Mouse (Mus musculus) kidney, embryonic 15.5 days (tissue): ENCODE measurements at regions not wholly inside any gene's neighbourhood (a gene's known extent, or its start where the extent isn't known, plus 50 kb on each side); places are given as distances from the start of the nearest gene placed in this dataset.

ENCODE experiments used
- ATAC-seq: fragments of 200-750 bp; cut with Nextera tagmentation; replicated peaks from 2 replicates; pipeline ENCODE4 v1.8.0; 2017; ENCODE audit warnings: moderate TSS enrichment; ENCODE audit not compliant: low FRiP score
- H3K27ac ChIP-seq: fragments of 300-500 bp; sonication (generic); 2 replicates; pipeline ENCODE4 v1.5.1; 2015; ENCODE audit warnings: mild to moderate bottlenecking, inconsistent platforms
- H3K27me3 ChIP-seq: fragments of 300-500 bp; sonication (generic); 2 replicates; pipeline ENCODE4 v1.6.1; 2015; ENCODE audit warnings: inconsistent platforms
- H3K36me3 ChIP-seq: fragments of 300-500 bp; sonication (generic); 2 replicates; pipeline ENCODE4 v1.6.1; 2015; ENCODE audit warnings: inconsistent platforms
- H3K4me1 ChIP-seq: fragments of 300-500 bp; sonication (generic); 2 replicates; pipeline ENCODE4 v1.6.1; 2015; ENCODE audit warnings: inconsistent platforms
- H3K4me2 ChIP-seq: fragments of 300-500 bp; sonication (generic); 2 replicates; pipeline ENCODE4 v1.6.1; 2015; ENCODE audit warnings: moderate library complexity, mild to moderate bottlenecking, inconsistent platforms
- H3K4me3 ChIP-seq: fragments of 300-500 bp; sonication (generic); replicated peaks from 2 replicates; pipeline ENCODE4 v1.5.1; 2015; ENCODE audit warnings: mild to moderate bottlenecking, inconsistent platforms
- H3K9ac ChIP-seq: fragments of 300-500 bp; sonication (generic); 2 replicates; pipeline ENCODE4 v1.6.1; 2015; ENCODE audit warnings: mild to moderate bottlenecking, inconsistent platforms
- H3K9me3 ChIP-seq: fragments of 300-500 bp; sonication (generic); replicated peaks from 2 replicates; pipeline ENCODE4 v1.6.1; 2016; ENCODE audit warnings: inconsistent platforms
- WGBS: fragments of 180-500 bp; shearing (Covaris S2); methylation state at CpG from one replicate; pipeline ENCODE4 v1.1.7; 2015; ENCODE audit warnings: mixed read lengths; 5-methylcytosine and 5-hydroxymethylcytosine counted together

GRCm38 (mm10) chr16:28018311-28018710 lies 629.6 kb downstream of the Ccdc50 start:
- no peak overlapping the region for H3K4me3 ChIP-seq
- no peaks in the 10 kb centered on the region for H3K4me1 ChIP-seq
- no peak overlapping the region for H3K27ac ChIP-seq
- no peak for ATAC-seq
- H3K36me3 ChIP-seq: no peaks in the 10 kb centered on the region
- H3K27me3 ChIP-seq: no peaks in the 10 kb centered on the region
- no peak overlapping the region for H3K4me2 ChIP-seq
- no peak overlapping the region for H3K9ac ChIP-seq
- H3K9me3 ChIP-seq: no peaks in the 10 kb centered on the region

DNA sequence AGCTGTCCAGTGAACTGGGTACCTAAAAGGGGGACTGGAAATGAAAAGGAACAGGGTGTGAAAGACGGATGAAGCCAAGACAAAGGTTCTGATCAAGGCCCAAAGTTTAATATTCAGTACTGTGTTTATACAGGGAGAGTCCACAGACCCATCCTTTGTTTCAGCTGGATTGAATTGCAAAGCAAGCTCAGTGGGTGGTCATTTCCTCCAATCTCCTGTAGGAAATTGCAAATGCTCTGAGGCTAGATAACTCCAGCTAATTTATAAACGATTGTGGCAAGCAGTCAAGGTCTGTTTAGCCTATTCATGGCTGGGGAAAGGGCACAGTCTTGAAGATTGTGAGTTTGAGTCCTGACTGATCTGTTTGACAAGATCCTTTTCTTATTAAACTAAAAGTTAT lies 650.3 kb downstream of the Ccdc50 start:
- Histone ChIP-seq H3K4me1 (no peaks in the 10 kb centered on the region), H3K9me3 (no peaks in the 10 kb centered on the region), H3K4me2 (no peak overlapping the region), H3K9ac (no peak overlapping the region), H3K27me3 (no peaks in the 10 kb centered on the region), H3K4me3 (no peak overlapping the region), H3K27ac (no peak overlapping the region), H3K36me3 (no peaks in the 10 kb centered on the region)
- 30% methylated on average over 2 of the region's 2 CpGs for WGBS
- ATAC-seq: no peak

- Histone ChIP-seq H3K9ac (no peak overlapping the region), H3K4me3 (no peak overlapping the region), H3K27me3 (no peaks in the 10 kb centered on the region), H3K9me3 (no peaks in the 10 kb centered on the region), H3K4me2 (no peak overlapping the region), H3K36me3 (no peaks in the 10 kb centered on the region), H3K4me1 (no peaks in the 10 kb centered on the region), H3K27ac (no peak overlapping the region)
- no peak for ATAC-seq
- 68% methylated on average over 2 of the region's 2 CpGs for WGBS
Measured at GRCm38 (mm10) chr16:28043046-28043445, 654.4 kb downstream of the Ccdc50 start.

DNA sequence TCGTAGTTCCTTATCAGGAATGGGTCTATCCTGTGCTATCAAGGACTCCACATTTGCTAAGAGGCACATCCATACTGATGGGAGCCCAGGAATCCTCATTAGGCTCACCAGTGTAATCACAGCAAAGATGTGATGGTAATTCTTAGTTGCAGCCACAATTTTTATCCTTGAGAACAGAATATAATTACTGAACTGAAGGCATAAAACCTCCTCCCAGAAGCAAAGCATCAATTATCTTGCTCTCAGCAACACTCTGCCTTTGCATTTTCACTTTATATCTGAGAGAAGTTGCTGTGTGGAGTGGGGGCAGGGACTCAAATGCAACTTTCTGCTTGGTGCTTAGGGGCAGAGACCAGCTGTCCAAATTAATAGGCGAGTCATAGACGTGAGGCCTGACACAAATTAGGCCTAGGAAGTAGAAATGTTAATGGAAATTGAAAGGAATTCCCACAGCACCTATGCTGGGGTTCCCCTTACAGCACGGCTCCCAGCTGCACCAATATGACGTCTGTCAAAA lies 676.2 kb downstream of the Ccdc50 start:
- Histone ChIP-seq H3K4me1 (no peaks in the 10 kb centered on the region), H3K9me3 (no peaks in the 10 kb centered on the region), H3K9ac (no peak overlapping the region), H3K36me3 (no peaks in the 10 kb centered on the region), H3K4me2 (no peak overlapping the region), H3K4me3 (no peak overlapping the region), H3K27ac (no peak overlapping the region), H3K27me3 (no peaks in the 10 kb centered on the region)
- 64% methylated on average over 5 of the region's 5 CpGs for WGBS
- no peak for ATAC-seq

DNA sequence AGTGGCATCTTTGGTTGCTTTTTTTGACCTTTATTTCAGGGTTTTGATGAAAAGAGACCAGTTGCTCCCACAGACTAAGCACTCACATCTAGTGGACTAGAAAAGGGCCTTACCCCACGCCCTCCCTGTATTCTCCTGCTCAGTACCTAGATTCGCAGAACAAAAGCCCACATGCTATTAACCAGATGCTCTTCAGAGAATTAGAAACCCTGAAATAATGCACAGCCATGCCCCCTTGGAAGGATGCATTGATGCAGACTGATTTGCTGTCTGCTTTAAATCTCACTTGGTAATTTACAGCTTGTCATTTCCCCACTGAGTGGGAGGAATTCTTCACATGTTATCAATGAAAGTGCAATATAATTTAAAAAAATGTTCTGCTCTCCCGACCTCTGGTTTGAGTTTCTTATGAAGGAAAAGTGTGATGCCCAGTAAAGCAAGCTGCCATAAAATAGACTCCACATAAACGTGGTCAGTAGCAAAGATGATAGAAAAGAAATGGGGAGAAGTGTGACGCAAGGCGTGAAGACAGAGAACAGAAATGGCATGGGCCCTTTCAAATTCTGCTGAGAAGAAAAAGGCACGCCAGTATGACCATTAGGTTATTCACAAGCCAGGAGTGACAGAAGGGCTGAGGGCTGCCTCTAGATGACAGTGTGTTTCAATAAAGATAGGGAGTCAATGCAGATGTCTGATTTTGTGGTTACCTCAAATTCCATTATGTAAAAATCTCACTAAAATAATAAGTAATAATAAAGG lies 669.8 kb downstream of the Fgf12 start:
- Histone ChIP-seq H3K9ac (no peak overlapping the region), H3K27ac (no peak overlapping the region), H3K27me3 (no peaks in the 10 kb centered on the region), H3K4me1 (no peaks in the 10 kb centered on the region), H3K4me3 (no peak overlapping the region), H3K9me3 (no peaks in the 10 kb centered on the region), H3K4me2 (no peak overlapping the region), H3K36me3 (no peaks in the 10 kb centered on the region)
- no peak for ATAC-seq
- WGBS: 66% methylated on average over 7 of the region's 7 CpGs

DNA sequence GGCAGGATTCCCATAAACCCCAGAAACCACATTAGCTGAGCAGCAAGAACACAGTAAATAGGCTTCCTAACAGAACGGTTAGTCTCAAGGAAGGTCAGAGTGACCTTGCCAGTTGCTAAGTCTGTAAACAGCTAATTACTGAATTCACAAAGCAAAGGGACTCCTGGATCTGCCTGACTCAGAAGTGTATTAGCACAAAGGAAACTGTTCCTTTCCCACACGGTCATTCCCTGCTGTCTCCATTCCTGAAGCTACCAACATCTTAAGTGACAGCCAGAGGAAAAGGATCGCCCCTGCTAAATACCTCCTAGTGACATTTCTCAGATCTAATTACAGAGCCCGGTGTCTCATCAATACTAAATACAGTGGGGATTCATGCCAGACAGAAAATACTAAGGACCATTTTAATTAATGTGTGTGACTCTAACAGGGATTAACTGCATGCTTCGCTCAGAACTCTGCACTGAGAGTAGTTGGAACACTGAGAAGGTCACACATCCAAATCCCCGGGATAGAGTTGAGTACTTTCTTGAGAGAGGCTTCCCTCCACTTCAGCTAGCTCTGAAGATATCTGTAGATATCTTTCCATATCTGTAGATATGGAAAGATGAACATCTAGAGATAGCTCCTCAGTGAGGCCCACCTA lies 663.3 kb downstream of the Fgf12 start:
- no peak for ATAC-seq
- no peak overlapping the region for H3K4me2 ChIP-seq
- 67% methylated on average over 6 of the region's 6 CpGs for WGBS

DNA sequence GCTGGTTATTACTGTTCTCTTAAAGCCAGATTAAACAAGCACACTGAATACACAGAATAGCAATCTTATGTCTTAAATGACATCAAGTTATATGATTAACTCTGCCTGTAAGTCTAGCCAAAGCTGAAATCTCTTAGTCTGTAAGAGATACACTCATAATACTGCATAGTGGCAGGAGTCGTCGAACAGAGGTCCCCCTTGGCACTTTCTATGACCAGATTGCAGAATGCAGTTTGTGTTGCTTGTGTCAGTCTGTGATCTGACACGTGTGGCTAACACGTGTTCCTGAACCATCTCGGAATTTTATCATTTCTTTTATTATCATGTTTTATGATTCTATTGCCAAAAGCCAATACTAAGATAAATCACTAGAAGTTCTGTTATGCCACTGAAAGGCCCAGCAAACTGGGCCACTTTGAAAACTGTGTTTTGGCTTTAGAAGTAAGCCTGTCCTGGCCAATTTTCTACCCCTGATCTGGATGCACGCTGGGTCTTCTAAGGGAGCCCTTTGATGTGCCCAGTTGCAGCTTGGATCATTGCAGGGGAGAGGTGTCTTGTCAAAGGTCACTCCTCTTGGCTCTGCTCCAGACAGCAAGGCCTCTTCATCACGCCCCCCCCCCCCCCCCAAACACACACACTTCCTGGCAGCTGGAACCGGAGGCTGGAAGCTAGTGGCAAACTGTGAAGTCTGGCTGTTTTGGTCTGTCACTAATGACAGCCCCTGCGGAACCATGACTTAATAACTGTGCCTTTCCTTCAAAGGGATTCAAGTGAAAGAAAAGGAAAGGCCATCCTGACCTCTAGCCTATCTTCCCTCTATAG lies 648.4 kb downstream of the Fgf12 start:
- Histone ChIP-seq H3K9me3 (no peaks in the 10 kb centered on the region), H3K9ac (no peak overlapping the region), H3K4me2 (no peak overlapping the region), H3K4me3 (no peak overlapping the region), H3K36me3 (no peaks in the 10 kb centered on the region), H3K27ac (no peak overlapping the region), H3K4me1 (no peaks in the 10 kb centered on the region), H3K27me3 (no peaks in the 10 kb centered on the region)
- 0 out of 2 replicates have a peak, but pooled peaks have one; percentile 22 for ATAC-seq
- 40% methylated on average over 9 of the region's 9 CpGs for WGBS

More for the DNA sequence above, 663.3 kb downstream of the Fgf12 start:
- H3K27me3 ChIP-seq: no peaks in the 10 kb centered on the region
- no peak overlapping the region for H3K27ac ChIP-seq
- H3K4me1 ChIP-seq: no peaks in the 10 kb centered on the region
- H3K4me3 ChIP-seq: no peak overlapping the region
- H3K9me3 ChIP-seq: no peaks in the 10 kb centered on the region
- no peak overlapping the region for H3K9ac ChIP-seq
- H3K36me3 ChIP-seq: no peaks in the 10 kb centered on the region

- no peak for ATAC-seq
- Histone ChIP-seq H3K9ac (no peak overlapping the region), H3K36me3 (no peaks in the 10 kb centered on the region), H3K4me2 (no peak overlapping the region), H3K4me3 (no peak overlapping the region), H3K27ac (no peak overlapping the region), H3K4me1 (no peaks in the 10 kb centered on the region), H3K27me3 (no peaks in the 10 kb centered on the region), H3K9me3 (no peaks in the 10 kb centered on the region)
- 60% methylated on average over 7 of the region's 7 CpGs for WGBS
Measured at GRCm38 (mm10) chr16:28105085-28105484, 647.8 kb downstream of the Fgf12 start.

DNA sequence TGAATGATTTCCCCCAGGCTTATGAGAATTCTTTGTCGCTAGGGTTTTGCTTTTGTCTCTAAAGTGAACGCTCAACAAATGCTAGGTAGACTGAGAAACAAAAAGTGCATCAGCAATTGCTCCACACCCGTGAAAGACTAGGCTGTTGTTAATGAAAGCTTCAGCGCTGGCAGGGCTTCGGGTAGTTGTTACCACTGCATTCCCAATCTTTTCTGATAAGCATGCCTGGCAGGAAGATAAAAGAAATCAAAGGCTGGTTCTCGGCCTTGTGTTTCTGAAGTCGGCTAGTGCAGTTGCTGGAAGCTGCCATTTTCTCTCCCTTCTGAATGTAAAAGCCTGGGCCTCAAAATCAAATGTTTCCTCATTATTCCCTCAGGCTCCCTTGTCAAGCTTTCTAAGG lies 647.0 kb downstream of the Fgf12 start:
- Histone ChIP-seq H3K27ac (no peak overlapping the region), H3K9me3 (no peaks in the 10 kb centered on the region), H3K4me3 (no peak overlapping the region), H3K36me3 (no peaks in the 10 kb centered on the region), H3K9ac (no peak overlapping the region), H3K4me1 (no peaks in the 10 kb centered on the region), H3K4me2 (no peak overlapping the region), H3K27me3 (no peaks in the 10 kb centered on the region)
- WGBS: 71% methylated on average over 7 of the region's 7 CpGs
- ATAC-seq: no peak

DNA sequence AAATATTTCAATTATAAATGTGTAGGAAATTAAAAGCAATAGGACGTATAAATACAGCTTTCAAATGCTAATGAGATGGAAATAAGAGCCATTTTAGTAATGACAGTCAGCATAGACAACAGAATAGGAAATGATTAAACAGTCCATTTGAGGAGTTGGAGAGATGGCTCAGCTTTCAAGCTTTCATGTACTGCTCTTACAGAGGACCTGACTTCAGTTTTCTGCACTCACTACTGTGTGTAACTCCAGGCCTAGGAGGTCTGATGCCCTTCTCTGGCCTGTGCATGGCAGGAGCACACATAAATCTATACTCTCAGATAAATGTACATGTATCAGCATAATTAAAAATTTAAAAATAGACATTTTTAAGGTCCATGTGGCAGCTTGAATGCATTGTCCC lies 643.1 kb downstream of the Fgf12 start:
- H3K27ac ChIP-seq: no peak overlapping the region
- H3K27me3 ChIP-seq: no peaks in the 10 kb centered on the region
- ATAC-seq: no peak
- no peaks in the 10 kb centered on the region for H3K4me1 ChIP-seq
- 79% methylated on average over 1 of the region's 1 CpGs for WGBS
- H3K9ac ChIP-seq: no peak overlapping the region
- no peaks in the 10 kb centered on the region for H3K9me3 ChIP-seq
- no peak overlapping the region for H3K4me3 ChIP-seq
- H3K36me3 ChIP-seq: no peaks in the 10 kb centered on the region
- no peak overlapping the region for H3K4me2 ChIP-seq
